Mouse (Mus musculus): ENCODE results near the gene Shoc2. TPM values are rescaled to one million over a fixed set of nuclear protein-coding genes. Genes with fewer than 3 reads are reported as not detected.

The Shoc2 gene
- polyA plus RNA-seq, 1 experiment: 9.5 TPM

GRCm38 (mm10) chr19:53964910-53965633, 21.0 kb downstream of the Shoc2 start:
- Histone ChIP-seq H3K4me1 (ENCODE audit: control insufficient read depth, insufficient read depth, low read length) (no peaks in the 10 kb centered on the region), H3K27ac (ENCODE audit: control insufficient read depth, insufficient read depth, low read depth, low read length) (no peak overlapping the region), H3K27me3 (ENCODE audit: control insufficient read depth, insufficient read depth, low read length) (no peaks in the 10 kb centered on the region), H3K36me3 (ENCODE audit: control insufficient read depth, insufficient read depth, low read length) (no peaks in the 10 kb centered on the region), H3K4me3 (ENCODE audit: control insufficient read depth, low read depth, low read length) (no peak overlapping the region)
- TF ChIP-seq CTCF (IDR thresholded peaks at IDR 0.05; ENCODE audit: control insufficient read depth, insufficient read depth, insufficient replicate concordance, low read depth, low read length) (no peak), POLR2A (IDR thresholded peaks at IDR 0.05; ENCODE audit: control insufficient read depth, low read depth, low read length) (no peak)

- Histone ChIP-seq H3K27ac (ENCODE audit: control insufficient read depth, insufficient read depth, low read depth, low read length) (no peak overlapping the region), H3K36me3 (ENCODE audit: control insufficient read depth, insufficient read depth, low read length) (no peaks in the 10 kb centered on the region), H3K27me3 (ENCODE audit: control insufficient read depth, insufficient read depth, low read length) (no peaks in the 10 kb centered on the region), H3K4me3 (ENCODE audit: control insufficient read depth, low read depth, low read length) (no peak overlapping the region), H3K4me1 (ENCODE audit: control insufficient read depth, insufficient read depth, low read length) (no peaks in the 10 kb centered on the region)
- TF ChIP-seq POLR2A (IDR thresholded peaks at IDR 0.05; ENCODE audit: control insufficient read depth, low read depth, low read length): no peak
- no peak for TF ChIP-seq CTCF (IDR thresholded peaks at IDR 0.05; ENCODE audit: control insufficient read depth, insufficient read depth, insufficient replicate concordance, low read depth, low read length)
These were observed 25.1 kb downstream of the Shoc2 start for GRCm38 (mm10) chr19:53969226-53969625.

GRCm38 (mm10) chr19:53971938-53972337, 27.8 kb downstream of the Shoc2 start:
- TF ChIP-seq CTCF (IDR thresholded peaks at IDR 0.05; ENCODE audit: control insufficient read depth, insufficient read depth, insufficient replicate concordance, low read depth, low read length) (no peak), POLR2A (IDR thresholded peaks at IDR 0.05; ENCODE audit: control insufficient read depth, low read depth, low read length) (no peak)
- no peaks in the 10 kb centered on the region for H3K4me1 ChIP-seq (ENCODE audit: control insufficient read depth, insufficient read depth, low read length)
- H3K4me3 ChIP-seq (ENCODE audit: control insufficient read depth, low read depth, low read length): no peak overlapping the region
- no peak overlapping the region for H3K27ac ChIP-seq (ENCODE audit: control insufficient read depth, insufficient read depth, low read depth, low read length)
- H3K36me3 ChIP-seq (ENCODE audit: control insufficient read depth, insufficient read depth, low read length): no peaks in the 10 kb centered on the region
- no peaks in the 10 kb centered on the region for H3K27me3 ChIP-seq (ENCODE audit: control insufficient read depth, insufficient read depth, low read length)

GRCm38 (mm10) chr19:53973656-53974055, 29.6 kb downstream of the Shoc2 start:
- Histone ChIP-seq H3K36me3 (ENCODE audit: control insufficient read depth, insufficient read depth, low read length) (no peaks in the 10 kb centered on the region), H3K27ac (ENCODE audit: control insufficient read depth, insufficient read depth, low read depth, low read length) (no peak overlapping the region), H3K27me3 (ENCODE audit: control insufficient read depth, insufficient read depth, low read length) (no peaks in the 10 kb centered on the region), H3K4me3 (ENCODE audit: control insufficient read depth, low read depth, low read length) (no peak overlapping the region), H3K4me1 (ENCODE audit: control insufficient read depth, insufficient read depth, low read length) (no peaks in the 10 kb centered on the region)
- TF ChIP-seq POLR2A (IDR thresholded peaks at IDR 0.05; ENCODE audit: control insufficient read depth, low read depth, low read length) (no peak), CTCF (IDR thresholded peaks at IDR 0.05; ENCODE audit: control insufficient read depth, insufficient read depth, insufficient replicate concordance, low read depth, low read length) (no peak)

GRCm38 (mm10) chr19:53982041-53982440, 37.9 kb downstream of the Shoc2 start:
- no peaks in the 10 kb centered on the region for H3K36me3 ChIP-seq (ENCODE audit: control insufficient read depth, insufficient read depth, low read length)
- no peak for TF ChIP-seq POLR2A (IDR thresholded peaks at IDR 0.05; ENCODE audit: control insufficient read depth, low read depth, low read length)
- TF ChIP-seq CTCF (IDR thresholded peaks at IDR 0.05; ENCODE audit: control insufficient read depth, insufficient read depth, insufficient replicate concordance, low read depth, low read length): no peak
- no peak overlapping the region for H3K27ac ChIP-seq (ENCODE audit: control insufficient read depth, insufficient read depth, low read depth, low read length)
- H3K27me3 ChIP-seq (ENCODE audit: control insufficient read depth, insufficient read depth, low read length): no peaks in the 10 kb centered on the region
- no peak overlapping the region for H3K4me3 ChIP-seq (ENCODE audit: control insufficient read depth, low read depth, low read length)
- H3K4me1 ChIP-seq (ENCODE audit: control insufficient read depth, insufficient read depth, low read length): no peaks in the 10 kb centered on the region

GRCm38 (mm10) chr19:53983336-53983735, 39.2 kb downstream of the Shoc2 start:
- no peak overlapping the region for H3K27ac ChIP-seq (ENCODE audit: control insufficient read depth, insufficient read depth, low read depth, low read length)
- no peaks in the 10 kb centered on the region for H3K4me1 ChIP-seq (ENCODE audit: control insufficient read depth, insufficient read depth, low read length)
- TF ChIP-seq CTCF (IDR thresholded peaks at IDR 0.05; ENCODE audit: control insufficient read depth, insufficient read depth, insufficient replicate concordance, low read depth, low read length) (no peak), POLR2A (IDR thresholded peaks at IDR 0.05; ENCODE audit: control insufficient read depth, low read depth, low read length) (no peak)
- no peak overlapping the region for H3K4me3 ChIP-seq (ENCODE audit: control insufficient read depth, low read depth, low read length)
- H3K36me3 ChIP-seq (ENCODE audit: control insufficient read depth, insufficient read depth, low read length): no peaks in the 10 kb centered on the region; the same call in 1 of the 2 replicates
- no peaks in the 10 kb centered on the region for H3K27me3 ChIP-seq (ENCODE audit: control insufficient read depth, insufficient read depth, low read length)

- Histone ChIP-seq H3K27ac (ENCODE audit: control insufficient read depth, insufficient read depth, low read depth, low read length) (no peak overlapping the region), H3K4me3 (ENCODE audit: control insufficient read depth, low read depth, low read length) (no peak overlapping the region), H3K4me1 (ENCODE audit: control insufficient read depth, insufficient read depth, low read length) (no peaks in the 10 kb centered on the region), H3K27me3 (ENCODE audit: control insufficient read depth, insufficient read depth, low read length) (no peaks in the 10 kb centered on the region), H3K36me3 (ENCODE audit: control insufficient read depth, insufficient read depth, low read length) (no peaks in the 10 kb centered on the region; the same call in 1 of the 2 replicates)
- TF ChIP-seq POLR2A (IDR thresholded peaks at IDR 0.05; ENCODE audit: control insufficient read depth, low read depth, low read length): no peak
- TF ChIP-seq CTCF (IDR thresholded peaks at IDR 0.05; ENCODE audit: control insufficient read depth, insufficient read depth, insufficient replicate concordance, low read depth, low read length): no peak
These were observed 40.5 kb downstream of the Shoc2 start for GRCm38 (mm10) chr19:53984628-53985027.
